Mouse (Mus musculus) neural tube, embryonic 10.5 days (tissue): ENCODE measurements around the gene Aldh1l1.

Experiments used
- DNase-seq: peaks from one replicate; pipeline ENCODE4 v3.0.0-alpha.2; 2017; ENCODE audit warnings: low spot score; ENCODE audit errors: extremely low spot score

The Aldh1l1 gene

GRCm38 (mm10) chr6:90546274-90546673 lies 60.0 kb downstream of the Aldh1l1 start:
- DNase-seq, result no peak

- DNase-seq, result no peak
Measured at GRCm38 (mm10) chr6:90547041-90547440, 60.8 kb downstream of the Aldh1l1 start.

GRCm38 (mm10) chr6:90550161-90550912 lies 64.1 kb downstream of the Aldh1l1 start:
- peak; percentile 64 for DNase-seq

GRCm38 (mm10) chr6:90551251-90551650 lies 65.0 kb downstream of the Aldh1l1 start:
- DNase-seq, result no peak

GRCm38 (mm10) chr6:90553197-90553596 lies 67.0 kb downstream of the Aldh1l1 start:
- no peak for DNase-seq

GRCm38 (mm10) chr6:90553682-90554081 lies 67.5 kb downstream of the Aldh1l1 start:
- no peak for DNase-seq

GRCm38 (mm10) chr6:90556534-90557058 lies 70.4 kb downstream of the Aldh1l1 start:
- no peak for DNase-seq

- DNase-seq, result no peak
Measured at GRCm38 (mm10) chr6:90557077-90557476, 70.8 kb downstream of the Aldh1l1 start.

GRCm38 (mm10) chr6:90557829-90558693 lies 71.8 kb downstream of the Aldh1l1 start:
- DNase-seq, result no peak

- no peak for DNase-seq
Measured at GRCm38 (mm10) chr6:90560390-90561058, 74.3 kb downstream of the Aldh1l1 start.

- no peak for DNase-seq
Measured at GRCm38 (mm10) chr6:90561234-90561781, 75.1 kb downstream of the Aldh1l1 start.

GRCm38 (mm10) chr6:90564240-90564639 lies 78.0 kb downstream of the Aldh1l1 start:
- DNase-seq, result no peak

GRCm38 (mm10) chr6:90565357-90566215 lies 79.4 kb downstream of the Aldh1l1 start:
- DNase-seq, result no peak

GRCm38 (mm10) chr6:90567486-90567885 lies 81.3 kb downstream of the Aldh1l1 start:
- DNase-seq, result no peak

- DNase-seq, result no peak
Measured at GRCm38 (mm10) chr6:90567928-90568327, 81.7 kb downstream of the Aldh1l1 start.

- DNase-seq, result no peak
Measured at GRCm38 (mm10) chr6:90568721-90569120, 82.5 kb downstream of the Aldh1l1 start.

- DNase-seq, result no peak
Measured at GRCm38 (mm10) chr6:90569736-90570383, 83.6 kb downstream of the Aldh1l1 start.

GRCm38 (mm10) chr6:90570392-90570791 lies 84.2 kb downstream of the Aldh1l1 start:
- no peak for DNase-seq

- peak; percentile 86 for DNase-seq
Measured at GRCm38 (mm10) chr6:90575261-90575715, 89.1 kb downstream of the Aldh1l1 start.

- DNase-seq, result no peak
Measured at GRCm38 (mm10) chr6:90578174-90578573, 91.9 kb downstream of the Aldh1l1 start.
